Mouse (Mus musculus) frontal cortex, adult (tissue): ENCODE measurements around the gene Exoc5.
"Not testable (repeated sequence)": the region's sequence is repeated elsewhere in the genome, so short reads cannot be mapped to it uniquely, and the experiment has no call there.

ENCODE experiments used
- ATAC-seq: cut with Nextera tagmentation; 2 replicates; pipeline ENCODE4 v1.9.2; 2017; ENCODE audit warnings: mild to moderate bottlenecking, moderate library complexity, mixed read lengths; ENCODE audit not compliant: low TSS enrichment

The Exoc5 gene

GRCm38 (mm10) chr14:49066274-49066823 is at the start of gene Exoc5:
Gene Exoc5, minus strand, starts transcription at chr14:49066653.
- peak; percentile 97 for ATAC-seq

GRCm38 (mm10) chr14:49091755-49092154 is 25.3 kb upstream of the Exoc5 start:
- not testable (repeated sequence) for ATAC-seq

- no peak for ATAC-seq
These were observed 24.8 kb upstream of the Exoc5 start for GRCm38 (mm10) chr14:49091277-49091676.

GRCm38 (mm10) chr14:49090102-49090501 is 23.6 kb upstream of the Exoc5 start:
- no peak for ATAC-seq

- ATAC-seq: no peak
These were observed 23.1 kb upstream of the Exoc5 start for GRCm38 (mm10) chr14:49089461-49090058.

GRCm38 (mm10) chr14:49088155-49089048 is 21.9 kb upstream of the Exoc5 start:
- ATAC-seq: no peak

GRCm38 (mm10) chr14:49086522-49086921 is 20.1 kb upstream of the Exoc5 start:
- ATAC-seq: no peak

GRCm38 (mm10) chr14:49078820-49079219 is 12.4 kb upstream of the Exoc5 start:
- ATAC-seq: no peak

- no peak for ATAC-seq
These were observed 7.9 kb upstream of the Exoc5 start for GRCm38 (mm10) chr14:49074361-49074760.

- peak; percentile 88 for ATAC-seq
These were observed 7.4 kb upstream of the Exoc5 start for GRCm38 (mm10) chr14:49073896-49074295.

GRCm38 (mm10) chr14:49072837-49073236 is 6.4 kb upstream of the Exoc5 start:
- peak; percentile 76 for ATAC-seq

- peak; percentile 13 for ATAC-seq
These were observed 752 bp downstream of the Exoc5 start, which contains the start of gene Ap5m1 for GRCm38 (mm10) chr14:49065529-49066273. Gene Ap5m1, plus strand, starts transcription at chr14:49066097.

- ATAC-seq: no peak
These were observed 2.6 kb downstream of the Exoc5 start for GRCm38 (mm10) chr14:49063838-49064237.

- no peak for ATAC-seq
These were observed 17.0 kb downstream of the Exoc5 start for GRCm38 (mm10) chr14:49049492-49049891.

- peak; percentile 81 for ATAC-seq
These were observed 20.8 kb downstream of the Exoc5 start for GRCm38 (mm10) chr14:49045610-49046009.

- no peak for ATAC-seq
These were observed 37.5 kb downstream of the Exoc5 start for GRCm38 (mm10) chr14:49028991-49029390.

GRCm38 (mm10) chr14:49027779-49028368 is 38.6 kb downstream of the Exoc5 start:
- ATAC-seq: no peak

- ATAC-seq: no peak
These were observed 39.2 kb downstream of the Exoc5 start for GRCm38 (mm10) chr14:49027040-49027778.

- ATAC-seq: no peak
These were observed 46.7 kb downstream of the Exoc5 start for GRCm38 (mm10) chr14:49019765-49020164.

GRCm38 (mm10) chr14:49008399-49009189 is 57.9 kb downstream of the Exoc5 start:
- no peak for ATAC-seq
